Mouse (Mus musculus) MEL (cell line): Measurements from ENCODE around the gene Fdxr. TPM values are rescaled to one million over a fixed set of nuclear protein-coding genes. Genes with fewer than 3 reads are reported as not detected.

Source experiments
- DNase-seq: peaks from one replicate; pipeline ENCODE4 v3.0.0; 2011; ENCODE audit warnings: low read depth, low spot score
- H3K27ac ChIP-seq: 2 replicates; pipeline ENCODE4 v1.5.1; 2012; ENCODE audit warnings: low read depth, mild to moderate bottlenecking, control low read depth, low read length, moderate library complexity; ENCODE audit not compliant: control insufficient read depth
- H3K27me3 ChIP-seq, 2 experiments: fragments of 150-350 bp in 1 of 2; sonication (generic) in 1 of 2; 2 replicates each; pipeline ENCODE4 v1.6.1; 2012; ENCODE audit warnings: low read length in 2 of 2, mild to moderate bottlenecking in 2 of 2, improper control_type of control experiment in 1 of 2, moderate library complexity in 1 of 2; ENCODE audit not compliant: insufficient read depth in 2 of 2, control insufficient read depth in 1 of 2
- H3K36me3 ChIP-seq, 2 experiments: 2 replicates each; pipeline ENCODE4 v1.6.1; 2012 to 2014; ENCODE audit warnings: low read length in 2 of 2, improper control_type of control experiment in 1 of 2, inconsistent platforms in 1 of 2, mild to moderate bottlenecking in 1 of 2; ENCODE audit not compliant: insufficient read depth in 2 of 2, control insufficient read depth in 1 of 2
- H3K4me1 ChIP-seq, 2 experiments: fragments of 150-350 bp in 1 of 2; sonication (generic) in 1 of 2; 2 replicates each; pipeline ENCODE4 v1.6.1; 2012; ENCODE audit warnings: low read length in 2 of 2, improper control_type of control experiment in 1 of 2, mild to moderate bottlenecking in 1 of 2; ENCODE audit not compliant: insufficient read depth in 2 of 2, control insufficient read depth in 1 of 2
- H3K4me3 ChIP-seq, 2 experiments: fragments of 150-350 bp in 1 of 2; sonication (generic) in 1 of 2; 2 replicates each; pipeline ENCODE4 v1.5.1; 2012; ENCODE audit warnings: low read depth in 2 of 2, low read length in 2 of 2, mild to moderate bottlenecking in 2 of 2, moderate library complexity in 2 of 2, control low read depth in 1 of 2, improper control_type of control experiment in 1 of 2; ENCODE audit not compliant: control insufficient read depth in 1 of 2, insufficient read depth in 1 of 2
- H3K79me2 ChIP-seq: 2 replicates; pipeline ENCODE4 v1.6.1; 2012; ENCODE audit warnings: mild to moderate bottlenecking, low read length, moderate library complexity; ENCODE audit not compliant: control insufficient read depth, poor library complexity, insufficient read depth
- H3K9ac ChIP-seq: 2 replicates; pipeline ENCODE4 v1.6.1; 2012; ENCODE audit warnings: low read depth, mild to moderate bottlenecking, control low read depth, low read length, moderate library complexity; ENCODE audit not compliant: control insufficient read depth, poor library complexity, severe bottlenecking
- H3K9me3 ChIP-seq: fragments of 150-350 bp; sonication (generic); replicated peaks from 2 replicates; pipeline ENCODE4 v1.6.1; 2012; ENCODE audit warnings: mild to moderate bottlenecking, low read length, improper control_type of control experiment, moderate library complexity; ENCODE audit not compliant: insufficient read depth
- BHLHE40 ChIP-seq: IDR thresholded peaks from 2 replicates; pipeline ENCODE4 v1.6.1; 2012; ENCODE audit warnings: low read depth, mild to moderate bottlenecking, inconsistent platforms, low read length, improper control_type of control experiment, borderline replicate concordance
- CHD1 ChIP-seq: IDR thresholded peaks from 2 replicates; pipeline ENCODE4 v1.6.1; 2012; ENCODE audit warnings: low read depth, mild to moderate bottlenecking, inconsistent platforms, low read length, improper control_type of control experiment
- CHD2 ChIP-seq: IDR thresholded peaks from 2 replicates; pipeline ENCODE4 v1.6.1; 2011; ENCODE audit warnings: low read length, improper control_type of control experiment
- CTCF ChIP-seq, 3 experiments: IDR thresholded peaks in 2 of 3; conservative IDR thresholded peaks in 1 of 3; 2 replicates each; pipeline ENCODE4 v1.5.1; 2011 to 2012; ENCODE audit warnings: low read length in 3 of 3, low read depth in 2 of 3, mild to moderate bottlenecking in 2 of 3, improper control_type of control experiment in 1 of 3, inconsistent platforms in 1 of 3, mixed read lengths in 1 of 3, moderate library complexity in 1 of 3; ENCODE audit not compliant: control insufficient read depth in 1 of 3, insufficient read depth in 1 of 3, poor library complexity in 1 of 3, severe bottlenecking in 1 of 3
- E2F4 ChIP-seq: IDR thresholded peaks from 2 replicates; pipeline ENCODE4 v1.6.1; 2011; ENCODE audit warnings: low read depth, low read length, improper control_type of control experiment, borderline replicate concordance
- ELF1 ChIP-seq: IDR thresholded peaks from 2 replicates; pipeline ENCODE4 v1.6.1; 2014; ENCODE audit warnings: low read depth, mild to moderate bottlenecking, inconsistent platforms, low read length, improper control_type of control experiment, moderate library complexity
- ETS1 ChIP-seq: IDR thresholded peaks from 2 replicates; pipeline ENCODE4 v1.6.1; 2012; ENCODE audit warnings: low read depth, mild to moderate bottlenecking, inconsistent platforms, low read length, improper control_type of control experiment, moderate library complexity
- GATA1 ChIP-seq: IDR thresholded peaks from 2 replicates; pipeline ENCODE4 v1.6.1; 2011; ENCODE audit warnings: low read depth, low read length, improper control_type of control experiment
- HCFC1 ChIP-seq: IDR thresholded peaks from 2 replicates; pipeline ENCODE4 v1.6.1; 2012; ENCODE audit warnings: low read depth, mild to moderate bottlenecking, inconsistent platforms, low read length, improper control_type of control experiment, moderate library complexity
- JUND ChIP-seq: IDR thresholded peaks from 2 replicates; pipeline ENCODE4 v1.6.1; 2011; ENCODE audit warnings: low read depth, mild to moderate bottlenecking, improper control_type of control experiment, low read length
- MAFK ChIP-seq: IDR thresholded peaks from 2 replicates; pipeline ENCODE4 v1.6.1; 2011; ENCODE audit warnings: low read depth, mild to moderate bottlenecking, low read length, improper control_type of control experiment, borderline replicate concordance
- MAX ChIP-seq: IDR thresholded peaks from 2 replicates; pipeline ENCODE4 v1.6.1; 2011; ENCODE audit warnings: low read length, improper control_type of control experiment
- MAZ ChIP-seq: IDR thresholded peaks from 2 replicates; pipeline ENCODE4 v1.6.1; 2012; ENCODE audit warnings: low read depth, mild to moderate bottlenecking, inconsistent platforms, low read length, improper control_type of control experiment
- MEF2A ChIP-seq: IDR thresholded peaks from 2 replicates; pipeline ENCODE4 v1.6.1; 2014; ENCODE audit warnings: low read depth, mild to moderate bottlenecking, inconsistent platforms, low read length, improper control_type of control experiment; ENCODE audit not compliant: poor library complexity, insufficient replicate concordance, severe bottlenecking; ENCODE audit errors: extremely low read depth
- MXI1 ChIP-seq: IDR thresholded peaks from 2 replicates; pipeline ENCODE4 v1.6.1; 2011; ENCODE audit warnings: mild to moderate bottlenecking, low read depth, low read length, improper control_type of control experiment
- NRF1 ChIP-seq: IDR thresholded peaks from 2 replicates; pipeline ENCODE4 v1.6.1; 2014; ENCODE audit warnings: low read depth, mild to moderate bottlenecking, inconsistent platforms, low read length, improper control_type of control experiment, moderate library complexity; ENCODE audit not compliant: poor library complexity, insufficient read depth, severe bottlenecking
- POLR2AphosphoS2 ChIP-seq: IDR thresholded peaks from 2 replicates; pipeline ENCODE4 v1.6.1; 2011; ENCODE audit warnings: low read length, improper control_type of control experiment
- POLR2AphosphoS5 ChIP-seq: IDR thresholded peaks from 2 replicates; pipeline ENCODE4 v1.6.1; 2012; ENCODE audit warnings: low read depth, borderline replicate concordance, mild to moderate bottlenecking, inconsistent platforms, low read length, moderate library complexity, mixed read lengths
- RCOR1 ChIP-seq: IDR thresholded peaks from 2 replicates; pipeline ENCODE4 v1.6.1; 2012; ENCODE audit warnings: low read depth, mild to moderate bottlenecking, inconsistent platforms, low read length, improper control_type of control experiment
- SIN3A ChIP-seq: IDR thresholded peaks from 2 replicates; pipeline ENCODE4 v1.6.1; 2012; ENCODE audit warnings: low read length, improper control_type of control experiment, inconsistent platforms
- SMC3 ChIP-seq: IDR thresholded peaks from 2 replicates; pipeline ENCODE4 v1.6.1; 2011; ENCODE audit warnings: low read depth, low read length, improper control_type of control experiment
- UBTF ChIP-seq: IDR thresholded peaks from 2 replicates; pipeline ENCODE4 v1.6.1; 2012; ENCODE audit warnings: low read depth, mild to moderate bottlenecking, inconsistent platforms, low read length, improper control_type of control experiment, moderate library complexity, borderline replicate concordance; ENCODE audit not compliant: insufficient read depth
- USF2 ChIP-seq, 2 experiments: IDR thresholded peaks; 2 replicates each; pipeline ENCODE4 v1.6.1; 2011 to 2012; ENCODE audit warnings: improper control_type of control experiment in 2 of 2, low read length in 2 of 2, borderline replicate concordance in 1 of 2, inconsistent platforms in 1 of 2, low read depth in 1 of 2, mild to moderate bottlenecking in 1 of 2; ENCODE audit not compliant: insufficient read depth in 1 of 2
- polyA plus RNA-seq, 2 experiments: library from polyadenylated mRNA; stranded (reverse) in 1 of 2; unstranded in 1 of 2; fragments of >175 nt in 1 of 2; fragments of >200 nt in 1 of 2; gene quantifications; 2 replicates each; pipeline versions ENCODE4 v1.2.1 to v1.2.4; 2012; ENCODE audit warnings: low replicate concordance in 2 of 2, low read depth in 1 of 2; ENCODE audit not compliant: insufficient read length in 2 of 2, insufficient read depth in 1 of 2, missing spikeins in 1 of 2
- total RNA-seq: library from RNA; depleted of rRNA; stranded (reverse); fragments of 300-350 nt; gene quantifications from 2 replicates; pipeline ENCODE4 v1.2.3, GENCODE M21; 2012

Gene Fdxr
- total and polyA plus RNA-seq, 3 experiments = 32.7 to 37.7 TPM; not detected in 1

- peaks cover 2 to 6% of the 10 kb centered on the region in 2 experiments for H3K27me3 ChIP-seq
- DNase-seq = no peak
Observed at GRCm38 (mm10) chr11:115264136-115264861, 12.6 kb downstream of the Fdxr start.

DNA sequence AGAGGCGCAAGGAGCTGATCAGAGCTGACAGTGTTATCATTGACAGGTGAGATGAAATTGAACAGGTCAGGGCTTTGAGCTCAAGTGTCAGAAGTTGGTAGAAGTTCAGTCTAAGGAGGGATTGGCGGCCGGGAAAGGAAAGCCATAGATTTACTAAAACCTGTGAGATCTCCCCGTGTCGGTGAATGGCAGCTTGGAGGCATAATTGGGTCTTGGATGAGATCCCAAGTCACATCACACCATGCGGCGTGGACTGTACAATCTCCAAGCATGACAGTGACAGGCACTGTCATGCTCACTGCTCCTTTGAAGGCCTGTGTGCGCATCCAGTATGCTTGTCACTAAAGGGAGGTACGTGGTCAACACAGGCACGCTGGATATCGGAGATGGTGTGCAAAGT lies 13.9 kb downstream of the Fdxr start:
- no peak for DNase-seq
- Histone ChIP-seq H3K4me3 (no peak overlapping the region), H3K27me3 (peaks cover 2 to 6% of the 10 kb centered on the region in 2 experiments), H3K79me2 (no peaks in the 10 kb centered on the region), H3K4me1 (no peaks in the 10 kb centered on the region), H3K9ac (no peak overlapping the region), H3K27ac (no peak overlapping the region), H3K36me3 (no peaks in the 10 kb centered on the region), H3K9me3 (no peaks in the 10 kb centered on the region)
- TF ChIP-seq SIN3A (no peak), UBTF (no peak), BHLHE40 (no peak), CTCF (IDR thresholded peaks at IDR 0.05 in 2 of 3, conservative IDR thresholded peaks at IDR 0.05 in 1 of 3; ENCODE audit: control insufficient read depth in 1 of 3, insufficient read depth in 1 of 3, low read depth in 2 of 3, low read length in 3 of 3, poor library complexity in 1 of 3, severe bottlenecking in 1 of 3) (no peak), JUND (no peak), E2F4 (no peak)

More at GRCm38 (mm10) chr11:115264136-115264861, 12.6 kb downstream of the Fdxr start:
- Histone ChIP-seq H3K4me1 (no peaks in the 10 kb centered on the region), H3K79me2 (no peaks in the 10 kb centered on the region), H3K9ac (no peak overlapping the region), H3K27ac (no peak overlapping the region), H3K36me3 (no peaks in the 10 kb centered on the region), H3K4me3 (no peak overlapping the region), H3K9me3 (no peaks in the 10 kb centered on the region)
- TF ChIP-seq MAZ (no peak), NRF1 (no peak), CHD2 (no peak), MXI1 (no peak), BHLHE40 (no peak), RCOR1 (no peak), POLR2AphosphoS2 (no peak), UBTF (no peak), HCFC1 (no peak), JUND (no peak), POLR2AphosphoS5 (no peak), ELF1 (no peak), CHD1 (no peak), MEF2A (no peak), GATA1 (no peak), ETS1 (no peak), USF2 (IDR thresholded peaks at IDR 0.05; ENCODE audit: borderline replicate concordance in 1 of 2, insufficient read depth in 1 of 2, low read depth in 1 of 2, low read length in 2 of 2) (no peak), MAFK (no peak), SMC3 (no peak), MAX (no peak)
